Mouse (Mus musculus) 3134 (cell line): Measurements from ENCODE around the gene Tmod2.
"Not testable (repeated sequence)": the region's sequence is repeated elsewhere in the genome, so short reads cannot be mapped to it uniquely, and the experiment has no call there.

Source experiments
- DNase-seq: peaks from one replicate; pipeline ENCODE4 v3.0.0-alpha.2; 2011; ENCODE audit warnings: low spot score; ENCODE audit not compliant: insufficient read length; ENCODE audit errors: extremely low read depth

The Tmod2 gene

GRCm38 (mm10) chr9:75610571-75611493, at the start of gene Tmod2:
Gene Tmod2 (minus strand): TSS chr9:75611325.
- DNase-seq: no peak

DNA sequence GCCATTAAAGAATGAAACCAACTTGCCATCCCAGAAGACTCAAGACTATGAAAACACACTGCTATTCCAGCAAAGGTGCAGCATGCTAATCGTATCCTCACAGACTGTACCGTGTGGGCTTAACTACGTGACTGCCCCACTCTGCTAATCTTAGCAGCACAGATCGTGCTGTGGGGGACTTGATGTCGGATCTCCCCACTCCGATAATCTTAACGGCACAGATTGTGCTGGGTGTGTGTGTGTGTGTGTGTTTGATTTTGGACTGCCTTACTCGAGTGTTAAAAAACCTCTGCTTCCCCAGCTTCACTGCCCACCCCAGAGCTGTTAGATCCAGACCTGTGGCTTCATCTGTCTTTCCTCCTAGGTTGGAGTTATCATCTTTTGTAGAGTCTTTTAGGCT, 49.8 kb upstream of the Tmod2 start:
- no peak for DNase-seq

DNA sequence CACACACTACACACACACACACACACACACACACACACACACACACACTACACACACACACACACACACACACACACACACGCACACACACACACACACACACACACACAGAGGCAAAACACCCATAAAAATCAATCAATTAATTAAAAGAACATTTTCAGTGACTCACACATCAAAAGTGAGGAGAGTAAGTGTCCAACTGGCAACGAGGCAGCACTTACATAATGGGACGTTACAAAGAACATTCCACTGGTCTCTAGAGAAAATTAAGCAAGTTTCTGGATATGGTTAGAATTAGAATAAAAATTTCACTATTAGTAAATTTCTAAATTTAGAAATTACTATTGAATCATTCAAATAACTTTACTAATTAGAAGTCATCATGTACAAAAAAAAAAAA, 45.3 kb upstream of the Tmod2 start:
- DNase-seq: not testable (repeated sequence)

GRCm38 (mm10) chr9:75653981-75654911, 43.1 kb upstream of the Tmod2 start:
- no peak for DNase-seq

DNA sequence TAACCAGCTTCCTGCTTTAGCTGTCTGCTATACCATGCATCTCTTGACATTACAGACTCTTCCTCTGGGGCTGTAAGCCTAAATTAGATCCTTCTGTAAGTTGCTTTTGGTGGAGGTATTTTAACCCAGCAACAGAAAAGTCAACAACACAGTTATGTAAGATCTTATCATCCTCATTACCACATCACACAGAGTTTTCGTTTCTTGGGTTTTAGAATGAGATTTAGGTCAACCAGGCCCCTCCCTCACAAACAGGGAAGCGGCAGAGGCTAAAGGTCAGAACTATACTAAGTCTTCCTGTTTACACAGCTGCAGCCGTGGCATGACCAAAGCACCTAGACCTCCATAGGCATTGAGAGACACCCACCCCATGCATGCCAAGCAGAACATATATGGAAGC, 34.3 kb upstream of the Tmod2 start:
- DNase-seq: no peak

- DNase-seq: no peak
These were observed 23.1 kb upstream of the Tmod2 start for GRCm38 (mm10) chr9:75634226-75634625.

- no peak for DNase-seq
These were observed 22.5 kb upstream of the Tmod2 start for GRCm38 (mm10) chr9:75633603-75634002.

- DNase-seq: no peak
These were observed 21.8 kb upstream of the Tmod2 start for GRCm38 (mm10) chr9:75632902-75633301.

GRCm38 (mm10) chr9:75632111-75632510, 21.0 kb upstream of the Tmod2 start:
- no peak for DNase-seq

DNA sequence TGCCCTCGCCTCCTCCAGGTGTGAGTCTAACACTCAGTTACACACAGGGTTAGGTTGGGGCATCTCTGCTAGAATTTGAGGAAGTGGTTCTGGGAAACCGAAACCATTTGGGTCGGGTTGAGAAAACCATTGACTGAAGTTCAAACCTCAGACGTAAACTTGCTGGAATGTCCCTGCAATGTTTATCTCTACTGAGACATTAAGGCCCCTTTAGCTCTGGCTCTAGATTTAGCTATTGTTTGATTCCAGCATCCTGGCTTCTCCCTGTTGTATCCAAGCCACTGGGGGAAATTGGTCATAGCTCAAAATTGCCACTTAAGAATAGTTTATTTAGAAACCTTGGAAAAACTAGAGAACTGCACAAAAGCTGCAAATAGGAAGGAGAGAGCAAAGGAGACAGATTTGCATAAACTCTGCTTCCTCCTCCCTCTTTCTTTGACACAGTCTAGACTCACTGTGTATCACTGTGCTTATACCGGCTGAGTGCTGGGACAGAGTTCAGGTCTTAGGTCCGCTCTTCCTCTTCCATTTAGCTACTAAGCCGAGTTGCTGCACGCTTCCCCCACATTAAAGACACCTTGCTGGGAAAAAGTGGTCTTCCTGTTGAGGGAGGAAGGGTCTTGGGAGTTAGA, 19.8 kb upstream of the Tmod2 start:
- DNase-seq: no peak

DNA sequence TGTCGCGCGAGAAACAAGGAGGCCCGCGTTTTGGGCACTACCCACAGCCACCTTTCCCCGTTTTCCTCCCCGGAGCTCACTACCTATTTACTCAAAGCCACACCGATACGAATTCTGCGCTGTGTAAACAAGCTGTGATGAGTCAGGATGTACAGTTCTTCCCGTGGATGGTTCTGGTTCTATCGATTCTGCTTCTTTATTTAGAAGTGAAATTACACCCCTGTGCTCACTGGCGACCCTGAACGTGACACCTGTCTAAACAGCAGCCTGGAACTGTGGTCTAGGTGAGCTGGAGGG, 15.1 kb upstream of the Tmod2 start:
- DNase-seq: no peak

DNA sequence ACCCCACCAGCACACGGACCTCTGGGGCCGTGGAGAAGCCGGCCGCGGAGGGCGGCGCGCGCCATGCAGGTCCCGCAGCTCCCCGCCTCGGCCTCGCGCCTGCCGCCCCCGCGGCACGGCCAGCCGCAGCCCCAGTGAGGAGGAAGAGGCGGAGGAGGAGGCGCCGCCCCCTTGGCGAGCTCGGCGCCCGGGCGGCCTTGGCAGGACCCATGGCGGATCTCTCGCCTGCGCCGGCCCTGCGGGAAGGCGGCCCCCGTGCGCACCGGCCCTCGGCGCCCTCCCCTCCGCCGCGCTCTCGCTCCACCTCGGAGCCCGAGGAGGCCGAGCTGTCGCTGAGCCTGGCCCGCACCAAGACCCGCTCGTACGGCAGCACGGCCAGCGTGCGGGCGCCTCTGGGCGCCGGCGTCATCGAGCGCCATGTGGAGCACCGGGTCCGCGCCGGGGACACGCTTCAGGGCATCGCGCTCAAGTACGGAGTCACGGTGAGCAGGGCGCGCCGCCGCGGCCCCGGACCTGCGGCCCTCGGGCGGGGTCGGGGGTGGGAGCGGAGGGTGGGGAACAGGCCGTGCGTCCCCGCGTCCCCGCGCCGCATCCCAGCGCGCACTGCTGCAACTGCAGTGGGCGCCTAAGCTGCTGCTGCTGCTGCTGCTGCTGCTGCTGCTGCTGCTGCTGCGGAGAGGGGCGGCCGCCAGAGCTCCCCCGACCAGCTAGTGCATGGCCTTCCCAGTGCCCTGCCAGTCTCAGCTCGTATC, 14.6 kb upstream of the Tmod2 start, which contains the start of gene Lysmd2:
Lysmd2 (plus strand) TSS at position 186 of the 752 bp plus-strand sequence.
- DNase-seq: peak; percentile 83

GRCm38 (mm10) chr9:75624983-75625555, 13.9 kb upstream of the Tmod2 start:
- DNase-seq: no peak

DNA sequence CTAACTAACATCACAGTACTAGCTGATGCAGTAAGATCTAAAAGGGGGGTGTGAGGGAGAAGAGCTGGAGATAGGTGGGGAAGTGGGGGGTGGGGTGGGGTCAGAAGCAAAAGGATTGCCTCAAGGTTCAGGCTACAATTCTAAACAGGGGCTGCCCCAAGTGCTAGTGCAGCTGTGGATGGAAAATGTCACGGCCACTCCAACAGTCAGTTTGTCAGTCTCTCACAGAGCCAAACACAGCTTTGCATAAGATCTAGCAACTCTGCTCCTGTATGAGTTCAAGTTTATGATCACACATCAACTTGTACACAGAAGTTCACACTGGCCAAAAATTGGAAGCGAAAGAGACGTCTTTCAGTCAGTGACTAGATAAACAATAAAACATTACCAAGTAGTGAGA, 10.3 kb upstream of the Tmod2 start:
- DNase-seq: no peak

DNA sequence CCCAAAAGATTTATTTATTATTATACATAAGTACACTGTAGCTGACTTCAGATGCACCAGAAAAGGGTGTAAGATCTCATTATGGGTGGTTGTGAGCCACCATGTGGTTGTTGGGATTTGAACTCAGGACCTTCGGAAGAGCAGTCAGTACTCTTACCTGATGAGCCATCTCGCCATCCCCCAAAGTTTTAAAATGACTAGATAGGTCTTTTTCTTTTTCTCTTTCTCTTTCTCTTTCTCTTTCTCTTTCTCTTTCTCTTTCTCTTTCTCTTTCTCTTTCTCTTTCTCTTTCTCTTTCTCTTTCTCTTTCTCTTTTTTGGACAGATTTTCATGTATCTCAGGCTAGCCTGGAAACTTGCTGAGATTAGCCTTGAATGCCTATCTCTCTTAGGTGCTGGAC, 8.6 kb upstream of the Tmod2 start:
- not testable (repeated sequence) for DNase-seq

- DNase-seq: no peak
These were observed 7.8 kb upstream of the Tmod2 start for GRCm38 (mm10) chr9:75618836-75619400.

GRCm38 (mm10) chr9:75616560-75616959, 5.4 kb upstream of the Tmod2 start:
- no peak for DNase-seq

- no peak for DNase-seq
These were observed 1.2 kb downstream of the Tmod2 start for GRCm38 (mm10) chr9:75609965-75610364.

- no peak for DNase-seq
These were observed 1.6 kb downstream of the Tmod2 start for GRCm38 (mm10) chr9:75609505-75609904.

- DNase-seq: no peak
These were observed 3.6 kb downstream of the Tmod2 start for GRCm38 (mm10) chr9:75607496-75607895.
